ENCODE assay signal across 7 mouse cellular contexts in genomic region chr1:175492683-175493043, GRCm38 (mm10). TPM values are rescaled to one million over a fixed set of nuclear protein-coding genes. Genes with fewer than 3 reads are reported as not detected.
DNase-seq lines count a peak whose midpoint lies in the region; ATAC-seq and TF ChIP-seq lines count a peak whose summit lies in the region.

No protein-coding gene starts in this region.

- 0% methylated on average over 11 of the region's 11 CpGs for WGBS in neural tube, embryonic 11.5 days
- WGBS in forebrain, embryonic 10.5 days, result under 1% methylated on average over 11 of the region's 11 CpGs
- WGBS in limb, embryonic 14.5 days, result 2% methylated on average over 11 of the region's 11 CpGs
- WGBS in stomach, embryonic 15.5 days, result 1% methylated on average over 11 of the region's 11 CpGs

- peak overlapping the region; percentile 62 for H3K4me3 ChIP-seq in neural tube, embryonic 11.5 days (ENCODE audit: low read depth, low read length)
- H3K4me3 ChIP-seq in forebrain, embryonic 10.5 days, result peak overlapping the region; percentile 79
- H3K4me3 ChIP-seq in limb, embryonic 14.5 days (replicated peaks; ENCODE audit: low read length), result peak overlapping the region; percentile 57
- H3K4me3 ChIP-seq in stomach, embryonic 15.5 days (replicated peaks), result peak overlapping the region; percentile 61

- no peak for TF ChIP-seq POLR2A in limb, embryonic 14.5 days (IDR thresholded peaks at IDR 0.05; ENCODE audit: borderline replicate concordance, extremely low read depth, insufficient read depth, insufficient read length)

- no peaks in the 10 kb centered on the region for H3K36me3 ChIP-seq in neural tube, embryonic 11.5 days (ENCODE audit: control insufficient read depth, insufficient read depth, low read length)
- H3K36me3 ChIP-seq in forebrain, embryonic 10.5 days (replicated peaks), result no peaks in the 10 kb centered on the region
- no peaks in the 10 kb centered on the region for H3K36me3 ChIP-seq in limb, embryonic 14.5 days (ENCODE audit: control insufficient read depth, insufficient read depth, low read length)
- H3K36me3 ChIP-seq in stomach, embryonic 15.5 days, result no peaks in the 10 kb centered on the region

- peak overlapping the region; percentile 73 for H3K27ac ChIP-seq in neural tube, embryonic 11.5 days (ENCODE audit: low read depth, low read length)
- peak overlapping the region; percentile 83 for H3K27ac ChIP-seq in forebrain, embryonic 10.5 days
- no peak overlapping the region for H3K27ac ChIP-seq in limb, embryonic 14.5 days (replicated peaks; ENCODE audit: low read depth, low read length)
- H3K27ac ChIP-seq in stomach, embryonic 15.5 days, result no peak overlapping the region

- no peak for ATAC-seq in neural tube, embryonic 11.5 days (ENCODE audit: insufficient read depth, low FRiP score, low TSS enrichment)
- peak; percentile 47 for ATAC-seq in limb, embryonic 14.5 days (ENCODE audit: low FRiP score, low read depth)
- 0 out of 2 replicates have a peak, but pooled peaks have one; percentile 16 for ATAC-seq in stomach, embryonic 15.5 days (ENCODE audit: insufficient read depth, low FRiP score, low read depth)

- H3K27me3 ChIP-seq in neural tube, embryonic 11.5 days (ENCODE audit: control insufficient read depth, insufficient read depth, low read length), result 0 out of 2 replicates have a peak, but pooled peaks cover 2% of the 10 kb centered on the region
- H3K27me3 ChIP-seq in forebrain, embryonic 10.5 days (ENCODE audit: poor library complexity, severe bottlenecking), result peaks cover 49% of the 10 kb centered on the region
- H3K27me3 ChIP-seq in limb, embryonic 14.5 days (ENCODE audit: control insufficient read depth, insufficient read depth, low read length), result peaks cover 23% of the 10 kb centered on the region
- H3K27me3 ChIP-seq in stomach, embryonic 15.5 days (replicated peaks), result peaks cover 18% of the 10 kb centered on the region; the same call in 1 of the 2 replicates

- H3K4me2 ChIP-seq in neural tube, embryonic 11.5 days (ENCODE audit: low read depth), result peak overlapping the region; percentile 96
- H3K4me2 ChIP-seq in limb, embryonic 14.5 days (replicated peaks; ENCODE audit: low read depth, low read length, severe bottlenecking), result peak overlapping the region; percentile 99
- H3K4me2 ChIP-seq in stomach, embryonic 15.5 days, result peak overlapping the region; percentile 99

- peak overlapping the region; percentile 74 for H3K9ac ChIP-seq in neural tube, embryonic 11.5 days (ENCODE audit: low read length)
- peak overlapping the region; percentile 48 for H3K9ac ChIP-seq in limb, embryonic 14.5 days (ENCODE audit: low read depth, low read length, severe bottlenecking)
- no peak overlapping the region for H3K9ac ChIP-seq in stomach, embryonic 15.5 days

- no peaks in the 10 kb centered on the region for H3K9me3 ChIP-seq in neural tube, embryonic 11.5 days (ENCODE audit: control insufficient read depth, low read length)
- H3K9me3 ChIP-seq in forebrain, embryonic 10.5 days, result no peaks in the 10 kb centered on the region
- no peaks in the 10 kb centered on the region for H3K9me3 ChIP-seq in limb, embryonic 14.5 days (ENCODE audit: control insufficient read depth, low read length)
- H3K9me3 ChIP-seq in stomach, embryonic 15.5 days, result no peaks in the 10 kb centered on the region

- H3K4me1 ChIP-seq in neural tube, embryonic 11.5 days (ENCODE audit: control insufficient read depth, insufficient read depth, low read length), result no peaks in the 10 kb centered on the region
- peaks cover 27% of the 10 kb centered on the region for H3K4me1 ChIP-seq in forebrain, embryonic 10.5 days
- 0 out of 2 replicates have a peak, but pooled peaks cover 4% of the 10 kb centered on the region for H3K4me1 ChIP-seq in limb, embryonic 14.5 days (ENCODE audit: control insufficient read depth, insufficient read depth, low read length)
- H3K4me1 ChIP-seq in stomach, embryonic 15.5 days, result peaks cover 8% of the 10 kb centered on the region; the same call in 1 of the 2 replicates

- no peak for DNase-seq in neural tube, embryonic 11.5 days (ENCODE audit: low spot score)
- no peak for DNase-seq in neural tube, embryonic 10.5 days (ENCODE audit: extremely low spot score, low spot score)
- no peak for DNase-seq in forebrain, embryonic 10.5 days (ENCODE audit: extremely low spot score, low spot score)
- DNase-seq in limb, embryonic 14.5 days (ENCODE audit: low spot score), result no peak
- no peak for DNase-seq in T-cell, adult 2 months (ENCODE audit: low spot score)
- no peak for DNase-seq in cerebellum, adult 8-10 months

RNA-seq across cellular contexts. Expression of gene Rgs7, which starts 0.4 kb away (rescaled TPM):
- polyA plus RNA-seq in neural tube, embryonic 11.5 days (2014; fragmentation: Nextera tagmentation; extraction: Ambion mirVana), result 10.2 and 15.0 TPM in 2 replicates
- polyA plus RNA-seq in forebrain, embryonic 10.5 days (2016; fragmentation: Nextera tagmentation; extraction: Ambion mirVana), result 1.3 and 1.4 TPM in 2 replicates
- polyA plus RNA-seq in limb, embryonic 14.5 days (2012; rRNA removed), result 0.42 and 0.47 TPM in 2 replicates
- polyA plus RNA-seq in limb, embryonic 14.5 days (2014; fragmentation: Nextera tagmentation; extraction: Ambion mirVana), result 0.22 and 0.65 TPM in 2 replicates
- 1.5 and 2.5 TPM in 2 replicates for polyA plus RNA-seq in stomach, embryonic 15.5 days (2015; fragmentation: Nextera tagmentation; extraction: Ambion mirVana)

Comparison
In these comparisons a context has a peak if more than half of its experiments do, and no peak if none do; other contexts are left out.
1. H3K27ac ChIP-seq: peak in neural tube, embryonic 11.5 days (single experiment) and forebrain, embryonic 10.5 days (single experiment); none in limb, embryonic 14.5 days (single experiment) and stomach, embryonic 15.5 days (single experiment).
2. Peak in every context shown above with its lines, with median percentiles within 50 percentile points of each other: H3K4me2 ChIP-seq and H3K4me3 ChIP-seq.